Mouse (Mus musculus): ENCODE measurements around the gene 3425401B19Rik. TPM values are rescaled to one million over a fixed set of nuclear protein-coding genes. Genes with fewer than 3 reads are reported as not detected.

3425401B19Rik gene
- polyA plus RNA-seq, 1 experiment = not detected

DNA sequence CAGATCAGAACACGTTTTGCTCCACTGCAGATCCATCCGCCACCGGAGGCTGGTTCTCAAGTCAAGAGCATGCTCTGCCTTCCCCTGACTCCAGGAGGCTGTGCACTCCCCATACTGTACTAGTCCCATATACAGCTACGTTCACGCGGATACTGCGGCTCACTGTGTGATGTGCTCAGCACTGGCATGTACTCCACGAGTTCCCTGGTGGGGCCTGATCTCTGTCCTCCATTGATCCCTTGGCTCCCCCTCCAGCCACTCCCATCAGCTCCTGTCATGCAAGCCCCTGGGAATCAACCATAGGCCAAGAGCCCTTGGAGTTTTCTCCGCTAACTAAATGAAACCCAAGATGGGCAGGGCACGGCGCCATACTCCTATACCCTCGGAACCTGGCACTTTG lies 2.6 kb downstream of the 3425401B19Rik start:
- no peak overlapping the region for H3K4me3 ChIP-seq (ENCODE audit: insufficient read depth, low read depth, low read length)
- peaks cover 11% of the 10 kb centered on the region for H3K4me1 ChIP-seq (ENCODE audit: control insufficient read depth, insufficient read depth, low read length)
- 95% methylated on average over 12 of the region's 12 CpGs for WGBS
- H3K27ac ChIP-seq (ENCODE audit: insufficient read depth, low read depth, low read length) = no peak overlapping the region
- TF ChIP-seq POLR2A (IDR thresholded peaks at IDR 0.05; ENCODE audit: insufficient read depth, low read depth, low read length) (no peak), CTCF (IDR thresholded peaks at IDR 0.05; ENCODE audit: insufficient read depth, low read depth, low read length) (no peak)

DNA sequence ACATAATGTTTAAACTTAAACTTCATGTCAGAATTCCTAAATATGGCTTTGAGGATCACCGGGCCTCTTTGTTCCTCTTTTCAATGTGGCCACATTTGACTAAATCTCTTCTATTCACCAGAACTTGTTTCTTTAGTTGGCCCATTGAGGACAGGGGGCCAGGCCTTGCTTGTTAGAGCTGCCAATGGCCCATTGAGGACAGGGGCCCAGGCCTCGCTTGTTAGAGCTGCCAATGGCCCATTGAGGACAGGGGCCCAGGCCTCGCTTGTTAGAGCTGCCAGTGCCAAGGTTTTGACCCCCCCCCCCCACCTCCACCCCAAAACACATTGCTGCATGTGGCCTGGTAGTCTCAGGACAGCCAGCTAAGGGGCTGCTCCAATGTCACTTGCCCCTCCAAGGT lies 3.5 kb downstream of the 3425401B19Rik start:
- Histone ChIP-seq H3K4me3 (ENCODE audit: insufficient read depth, low read depth, low read length) (no peak overlapping the region), H3K27ac (ENCODE audit: insufficient read depth, low read depth, low read length) (no peak overlapping the region), H3K4me1 (ENCODE audit: control insufficient read depth, insufficient read depth, low read length) (peaks cover 11% of the 10 kb centered on the region)
- WGBS = 91% methylated on average over 3 of the region's 3 CpGs
- TF ChIP-seq CTCF (IDR thresholded peaks at IDR 0.05; ENCODE audit: insufficient read depth, low read depth, low read length) = no peak
- no peak for TF ChIP-seq POLR2A (IDR thresholded peaks at IDR 0.05; ENCODE audit: insufficient read depth, low read depth, low read length)

DNA sequence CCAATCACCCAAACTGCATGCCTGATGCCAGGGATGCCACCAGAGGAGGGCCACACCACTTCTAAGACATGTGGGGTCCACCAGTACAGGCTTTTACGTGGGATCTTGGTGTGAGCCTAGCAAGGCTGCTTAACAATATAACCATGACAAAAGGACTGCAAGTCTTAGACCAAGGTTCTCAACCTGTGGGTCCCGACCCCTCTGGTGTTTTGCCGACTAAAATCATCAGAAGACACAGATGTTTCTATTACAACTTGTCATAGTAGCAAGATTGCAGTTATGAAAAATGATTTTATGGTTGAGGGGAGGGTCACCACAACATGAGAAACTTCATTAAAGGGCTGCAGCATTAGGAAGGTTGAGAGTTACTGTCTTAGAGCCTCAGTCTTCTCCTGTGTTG lies 6.5 kb downstream of the 3425401B19Rik start:
- WGBS = 90% methylated on average over 3 of the region's 3 CpGs
- H3K4me1 ChIP-seq (ENCODE audit: control insufficient read depth, insufficient read depth, low read length) = peaks cover 5% of the 10 kb centered on the region
- H3K27ac ChIP-seq (ENCODE audit: insufficient read depth, low read depth, low read length) = no peak overlapping the region
- TF ChIP-seq CTCF (IDR thresholded peaks at IDR 0.05; ENCODE audit: insufficient read depth, low read depth, low read length) (no peak), POLR2A (IDR thresholded peaks at IDR 0.05; ENCODE audit: insufficient read depth, low read depth, low read length) (no peak)
- no peak overlapping the region for H3K4me3 ChIP-seq (ENCODE audit: insufficient read depth, low read depth, low read length)

DNA sequence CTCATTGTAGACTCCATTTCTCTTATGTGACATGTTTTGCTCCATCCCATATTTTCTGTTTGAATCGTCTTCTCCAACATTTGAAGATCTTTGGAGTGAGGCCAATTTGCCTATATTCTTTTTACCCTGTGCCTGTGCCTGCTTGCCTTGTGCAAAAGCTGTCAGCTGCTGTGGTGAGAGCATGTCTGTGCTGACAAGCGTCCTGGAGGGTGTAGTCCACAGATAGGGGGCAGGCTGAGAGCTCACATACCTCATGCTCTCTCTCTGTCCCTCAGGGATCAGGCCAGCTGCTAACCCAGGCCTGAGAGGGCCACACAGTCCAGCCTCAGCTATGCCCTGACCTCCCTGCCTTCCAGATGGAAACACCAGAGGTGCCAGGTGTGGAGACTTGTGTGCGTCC lies 11.9 kb downstream of the 3425401B19Rik start:
- Histone ChIP-seq H3K27ac (ENCODE audit: insufficient read depth, low read depth, low read length) (no peak overlapping the region), H3K4me1 (ENCODE audit: control insufficient read depth, insufficient read depth, low read length) (no peaks in the 10 kb centered on the region), H3K4me3 (ENCODE audit: insufficient read depth, low read depth, low read length) (no peak overlapping the region)
- TF ChIP-seq POLR2A (IDR thresholded peaks at IDR 0.05; ENCODE audit: insufficient read depth, low read depth, low read length) = no peak
- no peak for TF ChIP-seq CTCF (IDR thresholded peaks at IDR 0.05; ENCODE audit: insufficient read depth, low read depth, low read length)
- 56% methylated on average over 3 of the region's 3 CpGs for WGBS

DNA sequence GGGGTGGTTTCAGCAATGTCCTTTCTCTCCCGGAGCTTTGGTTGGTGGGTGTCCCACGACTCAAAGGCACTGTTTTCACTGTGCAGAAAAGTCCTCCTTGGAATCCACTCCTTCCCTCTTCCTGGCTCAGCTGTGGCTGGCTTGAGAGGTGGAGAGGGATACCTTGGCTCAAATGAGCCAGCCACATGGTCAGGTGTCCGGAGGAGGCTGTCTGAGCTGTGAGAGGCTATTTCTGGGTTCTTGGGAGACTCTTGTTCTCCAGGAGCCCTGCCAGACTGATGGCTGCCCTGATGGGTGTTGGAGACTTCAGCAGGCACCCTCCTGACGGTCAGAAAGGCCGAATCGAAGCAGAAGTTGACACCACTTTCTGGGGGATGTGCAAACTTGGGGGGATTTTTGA lies 22.0 kb downstream of the 3425401B19Rik start:
- Histone ChIP-seq H3K27ac (ENCODE audit: insufficient read depth, low read depth, low read length) (no peak overlapping the region), H3K4me1 (ENCODE audit: control insufficient read depth, insufficient read depth, low read length) (no peaks in the 10 kb centered on the region), H3K4me3 (ENCODE audit: insufficient read depth, low read depth, low read length) (no peak overlapping the region)
- no peak for TF ChIP-seq CTCF (IDR thresholded peaks at IDR 0.05; ENCODE audit: insufficient read depth, low read depth, low read length)
- TF ChIP-seq POLR2A (IDR thresholded peaks at IDR 0.05; ENCODE audit: insufficient read depth, low read depth, low read length) = no peak
- WGBS = 90% methylated on average over 6 of the region's 6 CpGs

DNA sequence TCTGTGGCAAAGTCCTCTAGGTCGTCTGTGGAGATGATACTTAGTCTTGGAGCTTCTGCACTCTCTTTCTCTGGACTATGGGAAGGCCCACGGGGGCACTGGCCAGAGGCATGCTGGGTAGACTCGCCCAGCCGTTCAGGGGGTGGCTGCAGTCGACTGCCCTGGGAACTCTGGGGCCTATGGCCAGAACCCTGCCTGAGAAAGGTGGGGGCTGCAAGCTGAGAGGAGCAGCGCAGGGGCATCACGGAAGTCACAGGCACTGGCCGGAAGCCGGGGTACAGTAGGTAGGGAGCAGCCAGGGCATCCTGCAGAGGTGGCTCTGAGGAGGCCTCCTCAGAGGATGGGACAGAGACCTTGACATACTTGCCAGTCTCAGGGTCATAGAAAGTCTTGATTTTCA lies 25.3 kb downstream of the 3425401B19Rik start:
- H3K27ac ChIP-seq (ENCODE audit: insufficient read depth, low read depth, low read length) = no peak overlapping the region
- no peak for TF ChIP-seq POLR2A (IDR thresholded peaks at IDR 0.05; ENCODE audit: insufficient read depth, low read depth, low read length)
- no peak for TF ChIP-seq CTCF (IDR thresholded peaks at IDR 0.05; ENCODE audit: insufficient read depth, low read depth, low read length)
- H3K4me3 ChIP-seq (ENCODE audit: insufficient read depth, low read depth, low read length) = no peak overlapping the region
- H3K4me1 ChIP-seq (ENCODE audit: control insufficient read depth, insufficient read depth, low read length) = no peaks in the 10 kb centered on the region
- WGBS = 86% methylated on average over 9 of the region's 9 CpGs

DNA sequence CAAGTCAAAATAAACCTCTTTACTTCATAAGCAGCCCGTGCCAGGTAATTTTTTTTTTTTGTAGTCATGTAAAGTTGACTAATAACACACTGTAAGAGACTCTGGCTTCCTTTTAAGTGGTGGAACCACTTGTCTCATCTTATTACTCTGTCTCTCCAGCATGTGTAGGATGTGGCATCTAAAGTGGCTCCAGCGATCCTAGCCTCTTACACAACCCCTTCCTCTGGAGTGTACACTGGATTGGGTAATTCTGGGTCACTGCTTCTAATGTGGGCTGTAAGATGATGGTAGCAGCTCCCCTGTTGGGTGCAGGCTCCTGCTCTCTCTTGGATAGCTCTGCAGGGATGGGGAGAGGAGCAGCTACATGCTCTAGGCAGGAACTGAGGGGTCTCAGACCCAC lies 46.6 kb downstream of the 3425401B19Rik start:
- TF ChIP-seq POLR2A (IDR thresholded peaks at IDR 0.05; ENCODE audit: insufficient read depth, low read depth, low read length) = no peak
- no peak for TF ChIP-seq CTCF (IDR thresholded peaks at IDR 0.05; ENCODE audit: insufficient read depth, low read depth, low read length)
- Histone ChIP-seq H3K27ac (ENCODE audit: insufficient read depth, low read depth, low read length) (no peak overlapping the region), H3K4me3 (ENCODE audit: insufficient read depth, low read depth, low read length) (no peak overlapping the region), H3K4me1 (ENCODE audit: control insufficient read depth, insufficient read depth, low read length) (no peaks in the 10 kb centered on the region)
- WGBS = 91% methylated on average over 2 of the region's 2 CpGs

DNA sequence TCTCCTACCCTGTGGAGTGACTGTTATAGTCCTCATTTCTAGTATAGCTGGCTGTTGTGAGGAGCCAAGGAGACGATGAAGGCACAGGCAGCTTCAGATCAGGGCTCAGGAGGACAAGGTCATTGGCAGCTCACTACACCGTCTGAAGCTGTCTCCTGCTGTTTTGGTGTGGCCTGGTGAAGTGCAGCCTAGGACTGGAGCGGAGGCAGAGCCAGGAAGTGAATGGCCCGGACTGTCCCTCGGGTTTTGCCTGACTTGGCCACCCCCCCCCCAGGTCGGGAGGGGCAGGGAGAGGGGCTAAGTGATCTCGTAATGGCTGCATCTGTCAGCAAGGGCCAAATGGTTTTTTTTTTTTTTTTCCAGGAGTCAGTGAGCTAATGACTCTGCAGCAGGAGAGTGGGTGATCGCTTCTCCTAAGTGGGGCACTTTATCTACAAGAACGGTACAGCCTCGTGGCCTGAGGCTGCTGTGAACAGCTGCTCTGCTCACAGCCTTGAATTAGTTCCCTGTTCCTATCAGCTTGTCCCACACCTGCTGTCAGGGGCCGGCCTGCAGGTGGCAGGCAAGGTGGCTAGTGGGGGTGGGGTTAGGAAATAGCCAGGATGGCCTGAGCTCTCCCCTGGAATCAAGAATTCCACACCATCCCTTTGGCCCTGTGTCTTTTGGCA lies 50.9 kb downstream of the 3425401B19Rik start:
- no peak overlapping the region for H3K27ac ChIP-seq (ENCODE audit: insufficient read depth, low read depth, low read length)
- H3K4me3 ChIP-seq (ENCODE audit: insufficient read depth, low read depth, low read length) = no peak overlapping the region
- WGBS = 50% methylated on average over 11 of the region's 11 CpGs
- H3K4me1 ChIP-seq (ENCODE audit: control insufficient read depth, insufficient read depth, low read length) = no peaks in the 10 kb centered on the region
- TF ChIP-seq POLR2A (IDR thresholded peaks at IDR 0.05; ENCODE audit: insufficient read depth, low read depth, low read length) (no peak), CTCF (IDR thresholded peaks at IDR 0.05; ENCODE audit: insufficient read depth, low read depth, low read length) (no peak)

DNA sequence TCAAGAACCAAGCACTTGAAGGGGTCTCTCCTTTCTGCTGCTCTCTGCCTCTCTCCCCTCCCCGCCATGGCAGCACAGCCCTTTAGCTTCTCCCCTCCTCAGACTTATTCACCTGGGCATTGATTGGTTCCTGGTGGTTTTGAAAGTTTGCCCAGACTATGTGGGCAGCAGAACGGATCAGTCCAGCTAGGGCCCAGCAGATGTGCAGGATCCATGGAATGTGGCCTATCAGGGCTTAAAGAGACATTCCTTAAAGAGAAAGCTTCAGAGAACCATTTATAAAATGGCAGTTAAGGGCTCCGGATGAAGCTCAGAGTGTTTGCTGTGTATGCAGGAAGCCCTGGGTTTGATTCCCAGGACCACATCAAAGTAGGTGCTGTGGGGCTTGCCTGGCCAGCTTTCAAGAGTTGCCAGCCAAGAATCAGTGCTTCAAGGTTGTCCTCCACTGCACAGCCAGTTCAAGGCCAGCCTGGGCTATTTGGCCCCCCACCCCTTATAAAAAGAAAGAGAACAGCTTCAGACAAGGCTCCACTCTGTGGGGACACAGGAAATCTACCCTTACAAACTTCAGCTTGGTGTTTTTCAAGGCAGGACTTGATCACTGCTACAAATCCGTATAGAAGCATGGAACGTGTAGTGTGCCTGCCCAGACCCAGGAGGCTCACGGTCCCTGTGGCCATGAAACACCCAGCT lies 52.0 kb downstream of the 3425401B19Rik start:
- WGBS = 87% methylated on average over 6 of the region's 6 CpGs
- Histone ChIP-seq H3K4me3 (ENCODE audit: insufficient read depth, low read depth, low read length) (no peak overlapping the region), H3K27ac (ENCODE audit: insufficient read depth, low read depth, low read length) (no peak overlapping the region), H3K4me1 (ENCODE audit: control insufficient read depth, insufficient read depth, low read length) (no peaks in the 10 kb centered on the region)
- TF ChIP-seq POLR2A (IDR thresholded peaks at IDR 0.05; ENCODE audit: insufficient read depth, low read depth, low read length) (no peak), CTCF (IDR thresholded peaks at IDR 0.05; ENCODE audit: insufficient read depth, low read depth, low read length) (no peak)

Measured in olfactory bulb, adult 2 months (tissue).